Mouse (Mus musculus): ENCODE measurements around the gene Prkab2.

GRCm38 (mm10) chr3:97676126-97676525 is 18.1 kb downstream of the Prkab2 start:
- no peak for TF ChIP-seq POLR2A (IDR thresholded peaks at IDR 0.05; ENCODE audit: insufficient read length, low read depth)
- TF ChIP-seq TCF12 (IDR thresholded peaks at IDR 0.05; ENCODE audit: insufficient read depth, poor library complexity, severe bottlenecking): no peak
- no peak for TF ChIP-seq MYOG (IDR thresholded peaks at IDR 0.05; ENCODE audit: control insufficient read depth in 1 of 3, insufficient read depth in 1 of 3, insufficient read length in 2 of 3, low read depth in 2 of 3)
- TF ChIP-seq E2F4 (IDR thresholded peaks at IDR 0.05; ENCODE audit: insufficient read depth): no peak
- TF ChIP-seq SRF (IDR thresholded peaks at IDR 0.05; ENCODE audit: control insufficient read depth, insufficient read length, low read depth): no peak
- no peak for TF ChIP-seq MYOD1 (IDR thresholded peaks at IDR 0.05; ENCODE audit: control insufficient read depth in 1 of 3, insufficient read length in 2 of 3, low read depth in 2 of 3)

Measured in myocyte (in vitro differentiated cells).